Mouse (Mus musculus): ENCODE data around the gene Cdt1. TPM values are rescaled to one million over a fixed set of nuclear protein-coding genes. Genes with fewer than 3 reads are reported as not detected.

Gene Cdt1
- total and polyA plus RNA-seq, 3 experiments: 46.0 to 67.3 (median 50.0) TPM

- TF ChIP-seq MXI1 (IDR thresholded peaks at IDR 0.05; ENCODE audit: low read depth, low read length): peak; percentile 89
- no peak for TF ChIP-seq RCOR1 (conservative IDR thresholded peaks at IDR 0.05; ENCODE audit: low read depth, low read length)
- no peak for TF ChIP-seq GABPA (IDR thresholded peaks at IDR 0.05; ENCODE audit: insufficient replicate concordance, low read depth, low read length)
- TF ChIP-seq SIN3A (IDR thresholded peaks at IDR 0.05; ENCODE audit: low read length): 0 out of 2 replicates have a peak, but pooled peaks have one; percentile 56
- TF ChIP-seq SMC3 (IDR thresholded peaks at IDR 0.05; ENCODE audit: low read depth, low read length): no peak; the same call in 1 of the 2 replicates
- peak; percentile 61 for TF ChIP-seq BHLHE40 (IDR thresholded peaks at IDR 0.05; ENCODE audit: low read depth, low read length)
- TF ChIP-seq MAFK (IDR thresholded peaks at IDR 0.05; ENCODE audit: insufficient replicate concordance, low read length): no peak
- TF ChIP-seq TBP (conservative IDR thresholded peaks at IDR 0.05; ENCODE audit: low read depth, low read length): 0 out of 2 replicates have a peak, but pooled peaks have one; percentile 50
- peak; percentile 57 for TF ChIP-seq POLR2A (IDR thresholded peaks at IDR 0.05; ENCODE audit: low read depth, low read length)
- no peak for TF ChIP-seq CTCF (conservative IDR thresholded peaks at IDR 0.05 in 1 of 2, IDR thresholded peaks at IDR 0.05 in 1 of 2; ENCODE audit: low read depth in 2 of 2, low read length in 2 of 2)
- TF ChIP-seq IRF4 (IDR thresholded peaks at IDR 0.05; ENCODE audit: low read depth, low read length): peak; percentile 80
- no peak for TF ChIP-seq NRF1 (IDR thresholded peaks at IDR 0.05; ENCODE audit: low read depth, low read length)
- 0 out of 2 replicates have a peak, but pooled peaks have one; percentile 43 for TF ChIP-seq MAZ (IDR thresholded peaks at IDR 0.05; ENCODE audit: low read depth, low read length)
- TF ChIP-seq E2F4 (IDR thresholded peaks at IDR 0.05; ENCODE audit: insufficient replicate concordance, low read depth, low read length): no peak
- TF ChIP-seq PAX5 (IDR thresholded peaks at IDR 0.05; ENCODE audit: low read length): no peak
- TF ChIP-seq EP300 (IDR thresholded peaks at IDR 0.05; ENCODE audit: low read length): peak; percentile 67
- TF ChIP-seq CHD2 (IDR thresholded peaks at IDR 0.05; ENCODE audit: low read length): peak; percentile 33; the same call in 1 of the 2 replicates
- no peak for TF ChIP-seq KAT2A (IDR thresholded peaks at IDR 0.05; ENCODE audit: insufficient replicate concordance, low read length)
Observed at GRCm38 (mm10) chr8:122605367-122605766, 37.6 kb downstream of the Cdt1 start (continued).

DNA sequence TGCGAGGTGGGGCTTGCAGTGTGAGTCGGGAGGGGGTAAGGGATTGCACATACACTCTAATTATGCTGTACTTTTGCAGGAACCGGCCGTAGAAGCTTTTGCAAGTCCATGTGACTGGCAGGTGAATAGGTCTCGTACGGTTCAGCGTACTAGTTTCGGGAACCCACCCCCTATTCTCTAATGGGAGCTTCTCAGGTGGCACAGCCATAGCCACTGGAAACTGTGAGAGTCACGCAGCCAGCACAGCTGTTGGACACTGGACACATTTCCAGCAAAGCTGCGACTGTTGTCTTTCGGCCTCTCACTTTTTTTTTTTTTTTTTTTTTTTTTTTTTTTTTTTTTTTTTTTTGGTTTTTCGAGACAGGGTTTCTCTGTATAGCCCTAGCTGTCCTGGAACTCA is 39.0 kb downstream of the Cdt1 start:
- dilution Hi-C loops (cut with MboI; ENCODE audit: extremely low pct_ligation_motif_present, extremely low pct_unique_long_range_greater_than_20kb, low sequenced_read_pairs) (no loop called here), in situ Hi-C loops (cut with MboI; ENCODE audit: low pct_ligation_motif_present, low pct_unique_long_range_greater_than_20kb, low sequenced_read_pairs) (no loop called here)
- Histone ChIP-seq H3K4me2 (ENCODE audit: insufficient read depth, low read depth, poor library complexity, severe bottlenecking) (no peak overlapping the region), H3K27me3 (replicated peaks) (no peaks in the 10 kb centered on the region), H3K9me3 (replicated peaks; ENCODE audit: low read length) (no peaks in the 10 kb centered on the region), H3K4me3 (replicated peaks in 1 of 3; ENCODE audit: low read depth in 2 of 3, low read length in 2 of 3, poor library complexity in 1 of 3) (no peak overlapping the region), H3K27ac (ENCODE audit: insufficient read depth, low read depth) (0 out of 2 replicates have a peak overlapping the region, but pooled peaks have one; percentile 10), H3K9ac (ENCODE audit: insufficient read depth, low read depth) (no peak overlapping the region), H3K4me1 (ENCODE audit: control insufficient read depth in 1 of 2, insufficient read depth in 2 of 2) (peaks cover 7 to 59% of the 10 kb centered on the region in 2 experiments), H3K79me2 (replicated peaks; ENCODE audit: control insufficient read depth, extremely low read depth, insufficient read depth, poor library complexity, severe bottlenecking) (no peaks in the 10 kb centered on the region), H3K36me3 (replicated peaks in 1 of 2; ENCODE audit: control insufficient read depth in 1 of 2, insufficient read depth in 1 of 2, low read length in 1 of 2) (peaks cover 3 to 26% of the 10 kb centered on the region in 2 experiments)
- peak; percentile 71 for DNase-seq (ENCODE audit: extremely low read depth)
- TF ChIP-seq IRF4 (IDR thresholded peaks at IDR 0.05; ENCODE audit: low read depth, low read length) (peak; percentile 21; the same call in 1 of the 2 replicates), ETS1 (conservative IDR thresholded peaks at IDR 0.05; ENCODE audit: low read depth, low read length) (peak; percentile 84), POLR2A (IDR thresholded peaks at IDR 0.05; ENCODE audit: low read depth, low read length) (no peak), MAZ (IDR thresholded peaks at IDR 0.05; ENCODE audit: low read depth, low read length) (no peak), RAD21 (IDR thresholded peaks at IDR 0.05; ENCODE audit: low read depth, low read length) (no peak), GABPA (IDR thresholded peaks at IDR 0.05; ENCODE audit: insufficient replicate concordance, low read depth, low read length) (no peak), ELF1 (IDR thresholded peaks at IDR 0.05; ENCODE audit: low read depth, low read length) (no peak), NELFE (IDR thresholded peaks at IDR 0.05; ENCODE audit: low read depth, low read length) (no peak), NRF1 (IDR thresholded peaks at IDR 0.05; ENCODE audit: low read depth, low read length) (no peak), MXI1 (IDR thresholded peaks at IDR 0.05; ENCODE audit: low read depth, low read length) (peak; percentile 75), HCFC1 (IDR thresholded peaks at IDR 0.05; ENCODE audit: low read depth, low read length) (no peak), RCOR1 (conservative IDR thresholded peaks at IDR 0.05; ENCODE audit: low read depth, low read length) (no peak), JUND (conservative IDR thresholded peaks at IDR 0.05; ENCODE audit: low read depth, low read length) (no peak), MYC (IDR thresholded peaks at IDR 0.05; ENCODE audit: low read depth, low read length) (peak; percentile 48; the same call in 1 of the 2 replicates), JUN (IDR thresholded peaks at IDR 0.05; ENCODE audit: insufficient read depth, low read depth, low read length) (no peak), CHD1 (IDR thresholded peaks at IDR 0.05; ENCODE audit: low read depth, low read length) (no peak), USF2 (conservative IDR thresholded peaks at IDR 0.05; ENCODE audit: low read depth, low read length) (0 out of 2 replicates have a peak, but pooled peaks have one; percentile 10), SIN3A (IDR thresholded peaks at IDR 0.05; ENCODE audit: low read length) (peak; percentile 61), BHLHE40 (IDR thresholded peaks at IDR 0.05; ENCODE audit: low read depth, low read length) (peak; percentile 91), ZNF384 (IDR thresholded peaks at IDR 0.05; ENCODE audit: low read depth, low read length) (peak; percentile 94), TCF12 (IDR thresholded peaks at IDR 0.05; ENCODE audit: low read depth, low read length) (peak; percentile 83; the same call in 1 of the 2 replicates), E2F4 (IDR thresholded peaks at IDR 0.05; ENCODE audit: insufficient replicate concordance, low read depth, low read length) (no peak), KAT2A (IDR thresholded peaks at IDR 0.05; ENCODE audit: insufficient replicate concordance, low read length) (no peak), TBP (conservative IDR thresholded peaks at IDR 0.05; ENCODE audit: low read depth, low read length) (0 out of 2 replicates have a peak, but pooled peaks have one; percentile 11), USF1 (IDR thresholded peaks at IDR 0.05; ENCODE audit: low read depth, low read length) (no peak), MAFK (IDR thresholded peaks at IDR 0.05; ENCODE audit: insufficient replicate concordance, low read length) (no peak), CTCF (conservative IDR thresholded peaks at IDR 0.05 in 1 of 2, IDR thresholded peaks at IDR 0.05 in 1 of 2; ENCODE audit: low read depth in 2 of 2, low read length in 2 of 2) (no peak), EP300 (IDR thresholded peaks at IDR 0.05; ENCODE audit: low read length) (peak; percentile 62), MAX (IDR thresholded peaks at IDR 0.05; ENCODE audit: low read length) (peak; percentile 79)

All from CH12.LX (cell line).